Mouse (Mus musculus): Measurements from ENCODE around the gene Gpr62. TPM values are rescaled to one million over a fixed set of nuclear protein-coding genes. Genes with fewer than 3 reads are reported as not detected.

The Gpr62 gene
- total RNA-seq, 2 experiments from 2014 or later, result 2.2 to 2.8 TPM

DNA sequence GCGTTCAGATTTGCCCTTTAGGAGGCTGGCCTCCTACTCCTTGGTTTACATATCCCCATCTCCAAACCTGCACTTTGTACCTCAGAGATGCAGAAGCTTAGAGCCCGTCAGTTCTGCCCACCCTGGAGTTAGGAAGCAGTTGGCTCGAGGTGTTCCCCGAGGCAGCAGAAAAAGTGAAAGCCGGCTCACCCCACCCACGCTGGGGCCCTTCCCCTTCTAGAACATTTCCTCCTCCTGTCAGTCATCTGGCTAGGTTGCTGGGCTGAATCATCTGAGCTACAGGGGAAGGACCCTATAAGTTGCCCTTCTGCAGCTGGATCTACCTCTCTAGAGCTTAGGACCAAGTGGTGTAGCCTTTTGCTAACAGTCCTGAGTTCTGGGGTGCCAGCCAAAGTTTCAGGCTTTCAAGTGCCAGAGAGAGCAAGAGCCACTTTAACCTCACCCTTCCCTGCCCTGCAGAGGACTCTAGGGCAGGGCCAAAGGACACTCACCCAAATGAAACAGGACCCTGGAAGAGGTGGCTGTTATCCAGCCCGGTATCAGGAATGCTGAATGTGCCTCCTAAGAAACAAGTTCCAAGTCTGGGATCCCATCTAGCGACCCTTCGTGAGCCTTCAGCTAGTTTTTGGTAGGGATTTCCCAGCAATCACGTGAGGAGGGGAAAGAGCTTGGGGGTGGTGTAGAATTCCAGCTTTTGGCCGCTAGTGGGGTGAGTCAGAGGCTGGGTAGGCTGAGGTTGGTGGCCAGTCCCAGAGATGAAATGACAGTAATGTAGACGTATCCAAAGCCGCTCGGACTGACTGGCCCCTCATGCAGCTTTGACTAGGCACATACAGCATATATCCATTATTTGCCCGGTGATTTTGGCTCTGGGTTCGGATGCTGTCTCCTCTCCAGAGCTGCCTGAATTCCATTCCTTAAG is 10.5 kb upstream of the Gpr62 start:
- DNase-seq (ENCODE audit: extremely low spot score in 1 of 2, low spot score in 2 of 2), result peak in 1 of 2 experiments; percentile 61
- intact Hi-C loops (cut with DNase I), result no loop called here

- intact Hi-C loops (cut with DNase I), result no loop called here
- DNase-seq (ENCODE audit: extremely low spot score in 1 of 2, low spot score in 2 of 2), result peak in 1 of 2 experiments; percentile 38
Measured at GRCm38 (mm10) chr9:106475663-106476001, 9.9 kb upstream of the Gpr62 start, which contains the start of gene Rrp9. TSS of gene Rrp9 (plus strand) at chr9:106475963.

- intact Hi-C loops (cut with DNase I), result no loop called here
- DNase-seq (ENCODE audit: extremely low spot score in 1 of 2, low spot score in 2 of 2), result peak in 1 of 2 experiments; percentile 70
Measured at GRCm38 (mm10) chr9:106475046-106475445, 9.3 kb upstream of the Gpr62 start.

- intact Hi-C loops (cut with DNase I), result no loop called here
- peak in 1 of 2 experiments; percentile 84 for DNase-seq (ENCODE audit: extremely low spot score in 1 of 2, low spot score in 2 of 2)
Measured at GRCm38 (mm10) chr9:106474456-106474855, 8.7 kb upstream of the Gpr62 start.

GRCm38 (mm10) chr9:106473753-106474105 is 8.0 kb upstream of the Gpr62 start:
- DNase-seq (ENCODE audit: extremely low spot score in 1 of 2, low spot score in 2 of 2), result peak in 1 of 2 experiments; percentile 35
- intact Hi-C loops (cut with DNase I), result no loop called here

GRCm38 (mm10) chr9:106473081-106473752 is 7.5 kb upstream of the Gpr62 start:
- peak in 1 of 2 experiments; percentile 34 for DNase-seq (ENCODE audit: extremely low spot score in 1 of 2, low spot score in 2 of 2)
- intact Hi-C loops (cut with DNase I), result no loop called here

GRCm38 (mm10) chr9:106472321-106472720 is 6.6 kb upstream of the Gpr62 start:
- peak in 1 of 2 experiments; percentile 24 for DNase-seq (ENCODE audit: extremely low spot score in 1 of 2, low spot score in 2 of 2)
- intact Hi-C loops (cut with DNase I), result no loop called here

DNA sequence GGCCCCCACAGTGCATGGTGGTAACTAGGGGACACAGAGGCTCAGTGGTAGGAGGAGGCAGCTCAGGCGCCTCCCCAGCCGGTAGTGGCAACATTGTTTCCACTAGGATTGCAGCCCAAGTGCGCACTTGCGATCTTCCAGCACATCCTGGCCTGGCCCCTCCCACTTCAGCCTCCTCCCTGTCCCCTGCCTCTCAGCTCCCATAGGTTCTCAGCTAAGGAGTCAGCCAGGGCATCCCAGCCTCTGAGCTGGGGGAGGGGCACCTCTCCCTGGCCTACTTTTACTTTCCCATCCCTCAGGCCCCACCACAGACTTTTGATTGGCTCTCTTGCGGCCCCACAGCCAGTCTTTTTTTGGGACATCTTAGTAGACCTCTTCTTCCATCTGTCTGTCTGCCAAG is 6.2 kb upstream of the Gpr62 start:
- intact Hi-C loops (cut with DNase I), result no loop called here
- DNase-seq (ENCODE audit: extremely low spot score in 1 of 2, low spot score in 2 of 2), result peak in 1 of 2 experiments; percentile 90

- intact Hi-C loops (cut with DNase I), result no loop called here
- peak in 1 of 2 experiments; percentile 23 for DNase-seq (ENCODE audit: extremely low spot score in 1 of 2, low spot score in 2 of 2)
Measured at GRCm38 (mm10) chr9:106470991-106471750, 5.4 kb upstream of the Gpr62 start.

DNA sequence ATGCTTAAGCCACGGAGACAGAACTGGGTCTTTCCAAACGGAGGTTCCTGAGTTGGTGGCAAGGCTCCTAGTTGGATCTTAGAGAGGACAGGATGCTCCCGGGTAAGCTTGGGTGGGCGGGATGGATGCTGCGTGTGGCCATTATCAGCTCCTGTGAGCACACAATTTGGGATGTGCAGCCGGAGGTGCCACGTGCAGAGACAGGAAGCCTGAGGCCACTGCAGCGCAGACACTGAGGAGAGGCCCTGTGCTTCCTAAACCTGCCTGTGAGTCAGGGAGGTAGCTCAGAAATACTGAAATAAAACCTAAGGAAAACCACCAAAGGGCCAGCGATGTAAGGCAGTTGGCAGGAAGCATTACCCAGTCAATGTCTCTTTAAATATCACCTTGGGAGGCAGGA is 4.0 kb upstream of the Gpr62 start:
- peak in 1 of 2 experiments; percentile 13 for DNase-seq (ENCODE audit: extremely low spot score in 1 of 2, low spot score in 2 of 2)
- intact Hi-C loops (cut with DNase I), result no loop called here

- DNase-seq (ENCODE audit: extremely low spot score in 1 of 2, low spot score in 2 of 2), result no peak
- intact Hi-C loops (cut with DNase I), result no loop called here
Measured at GRCm38 (mm10) chr9:106469317-106469716, 3.6 kb upstream of the Gpr62 start.

DNA sequence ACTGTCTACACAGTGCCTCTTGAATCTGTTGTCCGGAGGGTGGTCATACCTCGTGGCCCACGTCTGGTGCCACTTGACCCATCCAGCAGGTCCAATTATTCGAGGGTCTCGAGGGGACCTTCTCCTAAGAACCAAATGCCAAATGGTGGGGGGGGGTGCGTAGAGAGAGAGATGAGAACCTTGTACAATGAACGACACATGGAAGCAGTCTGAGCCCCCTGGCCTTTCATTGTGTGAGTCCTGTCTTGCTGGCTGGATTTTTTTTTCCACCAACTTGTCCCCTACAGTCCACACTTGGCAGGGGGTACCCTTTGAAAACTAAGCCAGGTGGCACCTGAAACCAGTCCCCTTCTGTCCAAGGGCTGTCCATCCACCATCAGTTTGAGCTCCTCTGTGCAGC is 2.0 kb upstream of the Gpr62 start:
- intact Hi-C loops (cut with DNase I), result no loop called here

GRCm38 (mm10) chr9:106466721-106467120 is 983 bp upstream of the Gpr62 start:
- intact Hi-C loops (cut with DNase I), result no loop called here
- DNase-seq (ENCODE audit: extremely low spot score in 1 of 2, low spot score in 2 of 2), result no peak

More for the DNA sequence above, 2.0 kb upstream of the Gpr62 start:
- DNase-seq (ENCODE audit: extremely low spot score in 1 of 2, low spot score in 2 of 2), result no peak

GRCm38 (mm10) chr9:106464751-106465541 is 792 bp downstream of the Gpr62 start:
- intact Hi-C loops (cut with DNase I), result no loop called here

DNA sequence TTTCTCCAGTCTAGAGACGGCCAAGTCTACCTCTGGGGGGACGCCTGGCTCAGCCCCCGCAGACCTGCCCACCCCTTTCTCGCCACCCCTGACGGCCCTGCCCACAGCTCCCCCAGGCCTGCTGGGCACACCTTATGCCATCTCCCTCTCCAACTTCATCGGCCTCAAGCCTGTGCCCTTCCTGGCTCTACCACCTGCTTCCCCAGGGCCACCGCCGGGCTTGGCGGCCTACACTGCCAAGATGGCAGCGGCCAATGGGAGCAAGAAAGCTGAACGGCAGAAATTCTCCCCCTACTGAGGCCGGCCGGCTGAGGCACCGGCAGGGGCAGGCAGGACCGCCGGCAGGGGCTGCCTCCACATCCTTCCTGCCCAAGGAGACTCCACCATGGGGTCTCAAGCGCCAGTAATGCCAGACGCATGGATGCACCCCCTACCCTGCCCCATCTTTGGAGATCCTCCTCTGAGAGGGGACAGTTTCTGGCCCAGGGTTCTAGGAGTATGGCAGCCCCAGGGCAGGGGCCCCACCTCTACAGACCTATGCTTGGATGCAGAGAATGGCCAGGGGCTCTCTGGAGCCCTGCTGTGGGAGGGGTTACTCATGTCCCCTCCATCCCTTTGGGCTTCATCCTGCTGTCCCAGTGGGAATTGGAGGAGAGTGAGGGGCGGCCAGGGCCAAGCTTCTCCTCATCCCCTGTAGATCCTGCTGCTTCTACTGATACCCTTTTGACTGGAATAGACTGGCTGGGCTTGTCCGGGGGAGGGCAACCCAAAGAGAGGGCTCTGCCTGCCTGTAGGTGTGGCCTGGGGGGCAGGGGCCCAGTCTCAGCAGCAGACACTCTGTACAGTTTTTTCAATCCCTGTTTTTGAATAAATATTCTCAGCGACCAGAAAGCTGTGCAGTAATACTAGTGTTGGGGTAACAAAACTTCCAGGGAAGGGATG is 2.3 kb downstream of the Gpr62 start:
- DNase-seq (ENCODE audit: extremely low spot score in 1 of 2, low spot score in 2 of 2), result no peak
- intact Hi-C loops (cut with DNase I), result no loop called here

More at GRCm38 (mm10) chr9:106464751-106465541, 792 bp downstream of the Gpr62 start:
- peak; percentile 54 to 89 for DNase-seq (ENCODE audit: extremely low spot score in 1 of 2, low spot score in 2 of 2)

GRCm38 (mm10) chr9:106462430-106462800 is 3.3 kb downstream of the Gpr62 start:
- intact Hi-C loops (cut with DNase I), result no loop called here

DNA sequence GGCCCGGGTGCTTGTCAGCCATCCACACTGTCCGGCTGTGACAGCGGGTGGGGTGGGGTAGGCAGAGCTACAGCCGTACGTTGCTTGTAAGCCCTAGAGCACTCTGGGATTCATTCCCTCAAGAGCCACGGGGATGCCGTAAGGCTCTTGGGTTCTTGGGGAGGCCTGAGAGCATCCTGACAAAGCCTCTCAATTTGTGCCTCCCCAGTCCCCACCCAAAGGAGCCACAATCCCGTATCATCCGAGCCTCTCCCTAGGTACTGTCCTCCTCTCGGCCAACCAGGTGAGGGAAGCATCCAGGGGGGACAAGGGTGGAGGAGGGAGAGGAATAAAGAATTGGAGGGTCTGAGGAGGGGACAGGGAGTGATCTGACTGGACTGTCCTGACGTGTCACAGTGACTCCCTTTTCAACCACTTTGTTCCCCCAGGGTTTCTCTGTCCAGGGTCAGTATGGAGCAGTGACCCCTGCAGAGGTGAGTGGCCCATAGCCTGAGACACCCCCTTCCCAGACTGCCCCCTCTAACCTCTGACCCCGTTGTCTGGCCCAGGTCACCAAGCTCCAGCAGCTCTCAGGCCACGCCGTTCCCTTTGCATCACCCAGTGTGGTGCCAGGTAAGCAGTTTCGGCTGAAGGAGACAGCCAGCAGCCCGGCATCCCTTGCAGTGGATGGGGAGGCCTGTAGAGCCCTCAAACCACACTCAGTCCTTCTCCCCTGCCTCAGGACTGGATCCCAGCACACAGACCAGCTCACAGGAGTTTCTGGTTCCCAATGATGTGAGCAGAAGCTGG is 3.9 kb downstream of the Gpr62 start:
- no peak for DNase-seq (ENCODE audit: extremely low spot score in 1 of 2, low spot score in 2 of 2)
- intact Hi-C loops (cut with DNase I), result no loop called here

More at GRCm38 (mm10) chr9:106462430-106462800, 3.3 kb downstream of the Gpr62 start:
- no peak for DNase-seq (ENCODE audit: extremely low spot score in 1 of 2, low spot score in 2 of 2)

All from left cerebral cortex, postnatal 10 days (tissue).